Mouse (Mus musculus): ENCODE measurements at regions not wholly inside any gene's neighbourhood (a gene's known extent, or its start where the extent isn't known, plus 50 kb on each side); places are given as distances from the start of the nearest gene placed in this dataset.
"Not testable (repeated sequence)": the region's sequence is repeated elsewhere in the genome, so short reads cannot be mapped to it uniquely, and the experiment has no call there.

GRCm38 (mm10) chr12:64137997-64138396 is 336.5 kb downstream of the Fscb start:
- no peak for DNase-seq

- DNase-seq: peak; percentile 1
Measured at GRCm38 (mm10) chr12:64116438-64116837, 358.1 kb downstream of the Fscb start.

GRCm38 (mm10) chr12:64114476-64114875 is 360.0 kb downstream of the Fscb start:
- peak; percentile 7 for DNase-seq

GRCm38 (mm10) chr12:64104214-64104613 is 370.3 kb downstream of the Fscb start:
- DNase-seq: peak; percentile 51

GRCm38 (mm10) chr12:64076789-64077188 is 397.7 kb downstream of the Fscb start:
- no peak for DNase-seq

GRCm38 (mm10) chr12:64045528-64045927 is 429.0 kb downstream of the Fscb start:
- no peak for DNase-seq

GRCm38 (mm10) chr12:64008631-64009030 is 465.9 kb downstream of the Fscb start:
- DNase-seq: not testable (repeated sequence)

Data from retina, postnatal 1 day (tissue).